Mouse (Mus musculus): ENCODE results near the gene Vars. TPM values are rescaled to one million over a fixed set of nuclear protein-coding genes. Genes with fewer than 3 reads are reported as not detected.

Vars gene
- total and polyA plus RNA-seq, 3 experiments, result 90.3 to 280 (median 277) TPM

DNA sequence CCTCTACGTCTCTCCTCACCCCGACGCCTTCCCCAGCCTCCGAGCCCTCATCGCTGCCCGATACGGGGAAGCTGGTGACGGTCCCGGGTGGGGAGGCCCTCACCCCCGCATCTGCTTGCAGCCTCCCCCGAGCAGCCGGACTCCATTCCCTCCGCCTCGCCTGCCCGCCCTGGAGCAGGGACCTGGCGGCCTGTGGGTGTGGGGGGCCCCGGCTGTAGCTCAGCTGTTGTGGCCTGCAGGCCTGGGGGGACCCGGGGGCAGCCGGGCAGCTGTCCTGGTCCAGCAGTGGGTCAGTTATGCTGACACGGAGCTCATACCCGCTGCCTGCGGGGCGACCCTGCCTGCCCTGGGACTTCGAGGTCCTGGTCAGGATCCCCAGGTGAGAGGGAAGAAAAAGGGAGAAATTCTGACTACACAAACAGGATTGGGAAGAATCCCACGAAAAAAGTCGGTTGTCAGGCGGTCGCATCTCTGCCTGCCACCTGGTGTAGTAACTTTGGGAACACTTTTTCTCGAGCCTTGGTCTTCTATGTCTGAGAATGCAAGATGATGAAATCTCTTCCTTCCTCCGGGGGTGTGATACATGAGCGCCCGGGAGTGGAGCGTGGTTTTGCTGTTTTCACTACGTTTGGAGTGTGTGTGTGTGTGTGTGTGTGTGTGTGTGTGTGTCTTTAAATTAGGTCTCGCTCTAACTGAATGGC is 815 bp downstream of the Vars start (continued):
- TF ChIP-seq ZKSCAN1 (IDR thresholded peaks at IDR 0.05; ENCODE audit: borderline replicate concordance, low read depth, low read length), result no peak
- TF ChIP-seq ZC3H11A (IDR thresholded peaks at IDR 0.05; ENCODE audit: low read depth, low read length), result no peak

DNA sequence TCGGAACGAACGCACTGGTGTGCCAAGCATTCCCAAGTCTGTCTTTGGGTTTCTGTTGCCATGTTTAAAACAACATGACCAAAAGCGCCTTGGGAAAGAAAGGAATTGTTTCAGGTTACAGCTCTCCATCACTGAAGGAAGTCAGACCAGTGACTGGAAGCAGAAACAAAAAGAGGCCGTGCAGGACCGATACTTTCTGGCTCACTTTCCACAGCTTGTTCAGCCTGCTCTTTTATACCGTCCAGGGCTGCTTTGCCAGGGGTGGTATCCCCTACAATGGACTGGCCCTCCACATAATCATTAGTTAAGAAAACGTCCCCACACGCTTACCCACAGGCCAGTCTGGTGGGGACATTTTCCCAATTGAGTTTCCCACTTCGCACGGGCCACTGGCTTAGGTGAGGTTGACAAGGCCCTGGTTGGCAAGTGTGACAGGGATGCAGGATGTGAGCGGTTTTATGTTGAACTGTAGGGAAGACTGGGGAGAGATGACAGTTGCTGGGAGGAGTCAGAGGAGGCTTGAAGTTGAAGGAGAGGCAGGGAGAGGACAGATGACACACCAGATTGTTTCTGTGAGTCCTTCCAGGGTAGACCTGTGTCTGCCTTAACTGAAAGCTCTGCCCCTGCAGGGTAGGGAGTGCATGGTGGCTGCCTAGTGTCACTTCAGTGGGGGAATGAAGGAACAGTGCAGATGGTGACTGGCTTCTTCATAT is 1.5 kb downstream of the Vars start:
- peak; percentile 60 for DNase-seq (ENCODE audit: extremely low read depth)
- Histone ChIP-seq H3K27me3 (replicated peaks) (no peaks in the 10 kb centered on the region), H3K4me2 (ENCODE audit: insufficient read depth, low read depth, poor library complexity, severe bottlenecking) (peak overlapping the region; percentile 88), H3K4me1 (ENCODE audit: control insufficient read depth in 1 of 2, insufficient read depth in 2 of 2) (peaks cover 8 to 14% of the 10 kb centered on the region in 2 experiments; a peak in 3 of 4 replicates), H3K4me3 (replicated peaks in 1 of 3; ENCODE audit: low read depth in 2 of 3, low read length in 2 of 3, poor library complexity in 1 of 3) (peak overlapping the region; percentile 84 to 94 (median 86)), H3K9me3 (replicated peaks; ENCODE audit: low read length) (peaks cover 27% of the 10 kb centered on the region), H3K27ac (ENCODE audit: insufficient read depth, low read depth) (peak overlapping the region; percentile 100), H3K79me2 (replicated peaks; ENCODE audit: control insufficient read depth, extremely low read depth, insufficient read depth, poor library complexity, severe bottlenecking) (peaks cover 36% of the 10 kb centered on the region), H3K36me3 (replicated peaks in 1 of 2; ENCODE audit: control insufficient read depth in 1 of 2, insufficient read depth in 1 of 2, low read length in 1 of 2) (peaks cover 45 to 59% of the 10 kb centered on the region in 2 experiments), H3K9ac (ENCODE audit: insufficient read depth, low read depth) (peak overlapping the region; percentile 100)
- TF ChIP-seq POLR2AphosphoS2 (IDR thresholded peaks at IDR 0.05; ENCODE audit: low read depth, low read length) (peak; percentile 78; the same call in 1 of the 2 replicates), CTCF (conservative IDR thresholded peaks at IDR 0.05 in 1 of 2, IDR thresholded peaks at IDR 0.05 in 1 of 2; ENCODE audit: low read depth in 2 of 2, low read length in 2 of 2) (no peak), POLR2A (IDR thresholded peaks at IDR 0.05; ENCODE audit: low read depth, low read length) (peak; percentile 71), CHD1 (IDR thresholded peaks at IDR 0.05; ENCODE audit: low read depth, low read length) (peak; percentile 51; the same call in 1 of the 2 replicates), NELFE (IDR thresholded peaks at IDR 0.05; ENCODE audit: low read depth, low read length) (peak; percentile 63), ELF1 (IDR thresholded peaks at IDR 0.05; ENCODE audit: low read depth, low read length) (no peak), TBP (conservative IDR thresholded peaks at IDR 0.05; ENCODE audit: low read depth, low read length) (peak; percentile 83), TCF12 (IDR thresholded peaks at IDR 0.05; ENCODE audit: low read depth, low read length) (no peak)
- dilution Hi-C loops (cut with MboI; ENCODE audit: extremely low pct_ligation_motif_present, extremely low pct_unique_long_range_greater_than_20kb, low sequenced_read_pairs) (no loop called here), in situ Hi-C loops (cut with MboI; ENCODE audit: low pct_ligation_motif_present, low pct_unique_long_range_greater_than_20kb, low sequenced_read_pairs) (no loop called here)

DNA sequence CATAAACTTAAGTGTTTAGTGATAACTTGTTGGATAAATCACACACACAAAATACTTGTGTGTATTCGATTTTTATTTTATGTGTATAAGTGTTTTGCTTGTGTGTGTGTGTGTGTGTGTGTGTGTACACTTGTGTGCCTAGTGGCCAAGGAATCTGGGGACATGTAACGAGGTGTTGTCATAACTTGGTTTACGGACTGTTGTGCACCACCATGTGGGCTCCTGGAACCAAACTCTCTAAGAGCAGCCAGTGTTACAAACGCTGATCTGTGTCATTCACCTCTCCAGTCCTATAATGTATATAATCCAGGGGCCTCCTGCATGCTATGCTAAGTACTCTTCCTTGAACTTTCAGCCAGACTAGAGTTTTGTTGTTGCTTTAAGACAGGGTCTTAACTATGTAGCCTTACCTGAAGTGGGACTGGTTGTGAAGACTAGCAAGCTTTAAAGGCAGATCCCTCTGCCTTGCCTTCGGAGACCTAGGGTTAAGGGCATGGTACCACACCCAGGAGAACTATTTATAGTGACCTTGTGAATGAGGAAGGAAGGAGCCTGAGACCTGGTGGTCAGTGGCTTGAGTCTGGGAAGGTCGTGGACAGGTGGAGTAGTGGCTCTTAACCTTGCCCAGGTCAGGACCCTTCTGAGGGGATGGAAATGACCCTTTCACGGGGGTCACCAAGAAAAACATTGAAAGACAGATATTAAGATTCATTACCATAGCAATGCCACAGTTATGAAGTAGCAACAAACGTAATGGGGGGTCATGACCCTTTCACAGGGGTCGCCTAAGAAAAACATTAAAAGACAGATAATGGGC is 2.4 kb downstream of the Vars start:
- peaks cover 42 to 57% of the 10 kb centered on the region in 2 experiments for H3K36me3 ChIP-seq (replicated peaks in 1 of 2; ENCODE audit: control insufficient read depth in 1 of 2, insufficient read depth in 1 of 2, low read length in 1 of 2)
- no peaks in the 10 kb centered on the region for H3K27me3 ChIP-seq (replicated peaks)
- peaks cover 8 to 20% of the 10 kb centered on the region in 2 experiments; a peak in 3 of 4 replicates for H3K4me1 ChIP-seq (ENCODE audit: control insufficient read depth in 1 of 2, insufficient read depth in 2 of 2)
- TF ChIP-seq SIN3A (IDR thresholded peaks at IDR 0.05; ENCODE audit: low read length), result peak; percentile 52; the same call in 1 of the 2 replicates
- 0 out of 2 replicates have a peak, but pooled peaks have one; percentile 19 for TF ChIP-seq TBP (conservative IDR thresholded peaks at IDR 0.05; ENCODE audit: low read depth, low read length)
- TF ChIP-seq MYC (IDR thresholded peaks at IDR 0.05; ENCODE audit: low read depth, low read length), result peak; percentile 64
- TF ChIP-seq POLR2A (IDR thresholded peaks at IDR 0.05; ENCODE audit: low read depth, low read length), result peak; percentile 40; the same call in 1 of the 2 replicates
- TF ChIP-seq MAX (IDR thresholded peaks at IDR 0.05; ENCODE audit: low read length), result no peak
- no peak for TF ChIP-seq MAZ (IDR thresholded peaks at IDR 0.05; ENCODE audit: low read depth, low read length)
- TF ChIP-seq MXI1 (IDR thresholded peaks at IDR 0.05; ENCODE audit: low read depth, low read length), result peak; percentile 45; the same call in 1 of the 2 replicates
- dilution Hi-C loops (cut with MboI; ENCODE audit: extremely low pct_ligation_motif_present, extremely low pct_unique_long_range_greater_than_20kb, low sequenced_read_pairs), result no loop called here
- peak overlapping the region; percentile 100 for H3K9ac ChIP-seq (ENCODE audit: insufficient read depth, low read depth)
- peak overlapping the region; percentile 100 for H3K27ac ChIP-seq (ENCODE audit: insufficient read depth, low read depth)
- peak overlapping the region; percentile 84 to 94 (median 86) for H3K4me3 ChIP-seq (replicated peaks in 1 of 3; ENCODE audit: low read depth in 2 of 3, low read length in 2 of 3, poor library complexity in 1 of 3)
- H3K4me2 ChIP-seq (ENCODE audit: insufficient read depth, low read depth, poor library complexity, severe bottlenecking), result peak overlapping the region; percentile 88
- peaks cover 18% of the 10 kb centered on the region for H3K9me3 ChIP-seq (replicated peaks; ENCODE audit: low read length)
- peaks cover 37% of the 10 kb centered on the region for H3K79me2 ChIP-seq (replicated peaks; ENCODE audit: control insufficient read depth, extremely low read depth, insufficient read depth, poor library complexity, severe bottlenecking)
- in situ Hi-C loops (cut with MboI; ENCODE audit: low pct_ligation_motif_present, low pct_unique_long_range_greater_than_20kb, low sequenced_read_pairs), result no loop called here
- DNase-seq (ENCODE audit: extremely low read depth), result peak; percentile 45
